Mouse (Mus musculus): ENCODE data around the gene Olfr115. TPM values are rescaled to one million over a fixed set of nuclear protein-coding genes. Genes with fewer than 3 reads are reported as not detected.

Gene Olfr115
- total RNA-seq (2015) = not detected in 2 replicates
- total RNA-seq (2017) = not detected in 2 replicates

DNA sequence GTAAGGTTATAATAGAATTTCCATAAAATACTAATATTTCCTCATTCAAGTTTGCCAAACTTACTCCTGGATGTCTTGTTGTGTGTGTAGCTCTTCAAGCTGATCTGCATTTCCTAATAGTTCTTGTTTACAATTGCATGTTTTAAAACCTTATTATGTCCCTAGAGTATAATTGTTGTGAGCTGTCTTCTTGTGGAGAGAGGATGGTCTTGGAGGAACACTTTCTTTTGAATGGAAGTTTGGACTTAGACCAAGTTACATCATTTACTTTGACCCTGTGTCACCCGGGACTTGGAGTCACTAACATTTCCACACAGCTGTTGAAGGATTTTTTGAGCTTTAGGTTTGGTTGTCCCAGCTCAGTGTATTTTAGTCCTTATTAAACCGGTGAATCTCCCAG lies at the start of gene Olfr115, which contains the start of gene Olfr116:
Gene Olfr115 (minus strand): TSS at position 101 of the 400 bp plus-strand sequence.
Gene Olfr116 (minus strand): TSS at position 191 of the 400 bp plus-strand sequence.
- no peak for ATAC-seq (ENCODE audit: poor library complexity, severe bottlenecking)

DNA sequence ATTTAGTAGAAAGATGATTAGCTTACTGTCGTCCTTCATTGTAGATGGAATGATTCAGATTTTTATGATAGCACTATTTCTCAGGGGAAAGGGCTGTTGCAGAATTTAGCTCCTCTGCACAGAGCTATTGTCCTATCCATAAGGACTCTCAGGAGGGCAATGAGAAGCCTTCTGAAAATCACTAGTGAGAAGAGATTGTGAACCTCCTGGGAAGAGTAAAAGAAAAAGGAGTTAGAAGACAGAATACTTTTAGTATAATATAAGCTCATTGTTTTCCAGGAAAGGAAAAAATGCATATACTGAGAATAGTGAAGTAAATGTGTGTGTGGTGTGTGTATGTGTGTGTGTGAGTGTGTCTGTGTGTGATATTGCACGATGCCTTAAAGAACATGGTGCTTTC lies 39.8 kb upstream of the Olfr115 start, which contains the start of gene Olfr118:
Gene Olfr118 (plus strand): TSS at position 301 of the 400 bp plus-strand sequence.
- ATAC-seq (ENCODE audit: poor library complexity, severe bottlenecking) = no peak

DNA sequence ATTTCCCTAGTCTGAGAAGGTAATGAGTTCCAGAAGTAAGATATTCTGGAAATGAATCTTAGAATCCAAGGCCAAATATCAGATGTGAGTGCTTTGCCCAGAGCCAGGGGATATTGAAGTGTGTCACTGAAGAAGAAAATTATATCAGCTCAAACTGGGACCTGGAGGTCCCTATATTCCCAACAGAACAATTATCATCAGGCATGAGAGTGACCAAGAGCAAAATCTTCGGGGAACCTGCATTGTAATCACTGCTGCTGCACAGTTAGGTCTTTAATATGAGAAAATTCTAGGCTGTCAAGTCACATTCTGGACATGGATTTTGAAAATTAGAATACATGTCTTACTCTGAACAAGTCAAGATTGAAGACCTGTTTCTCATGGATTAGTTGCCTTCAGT lies 36.8 kb upstream of the Olfr115 start, which contains the start of gene Olfr117:
Gene Olfr117 (minus strand): TSS at position 101 of the 400 bp plus-strand sequence.
- ATAC-seq (ENCODE audit: poor library complexity, severe bottlenecking) = no peak

DNA sequence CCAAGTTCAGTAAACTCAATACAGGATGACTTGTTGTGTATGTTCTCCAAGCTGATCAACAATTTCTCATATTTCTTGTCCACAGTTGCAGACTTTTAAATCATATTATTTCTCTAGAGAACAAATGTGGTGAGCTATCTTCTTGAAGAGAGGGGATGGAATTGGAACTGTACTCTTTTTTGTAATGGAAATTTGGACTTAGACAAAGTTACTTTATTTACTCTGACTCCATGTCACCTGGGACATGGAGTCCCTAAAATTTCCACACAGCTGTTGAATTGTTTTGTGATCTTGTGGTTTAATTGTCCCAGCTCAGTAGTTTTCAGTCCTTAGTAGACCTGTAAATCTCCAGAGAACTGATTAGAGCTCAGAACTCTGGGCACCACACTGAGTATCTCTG lies 34.3 kb downstream of the Olfr115 start, which contains the start of gene Olfr114:
Gene Olfr114 (minus strand): TSS at position 101 of the 400 bp plus-strand sequence.
- ATAC-seq (ENCODE audit: poor library complexity, severe bottlenecking) = no peak

DNA sequence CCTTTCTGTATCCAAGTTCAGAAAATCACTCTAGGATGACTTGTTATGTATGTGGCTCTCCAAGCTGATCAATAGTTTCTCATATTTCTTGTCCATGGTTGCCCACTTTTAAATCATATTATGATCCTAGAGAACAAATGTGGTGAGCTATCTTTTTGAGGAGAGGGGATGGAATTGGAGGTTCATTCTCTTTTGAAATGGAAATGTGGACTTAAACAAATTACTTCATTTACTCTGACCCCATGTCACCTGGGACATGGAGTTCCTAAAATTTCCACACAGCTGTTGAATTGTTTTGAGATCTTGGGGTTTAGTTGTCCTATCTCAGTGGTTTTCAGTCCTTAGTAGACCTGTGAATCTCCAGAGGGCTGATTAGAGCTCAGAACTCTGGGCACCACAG lies 49.3 kb downstream of the Olfr115 start, which contains the start of gene Olfr113:
Gene Olfr113 (minus strand): TSS at position 101 of the 400 bp plus-strand sequence.
- ATAC-seq (ENCODE audit: poor library complexity, severe bottlenecking) = no peak

DNA sequence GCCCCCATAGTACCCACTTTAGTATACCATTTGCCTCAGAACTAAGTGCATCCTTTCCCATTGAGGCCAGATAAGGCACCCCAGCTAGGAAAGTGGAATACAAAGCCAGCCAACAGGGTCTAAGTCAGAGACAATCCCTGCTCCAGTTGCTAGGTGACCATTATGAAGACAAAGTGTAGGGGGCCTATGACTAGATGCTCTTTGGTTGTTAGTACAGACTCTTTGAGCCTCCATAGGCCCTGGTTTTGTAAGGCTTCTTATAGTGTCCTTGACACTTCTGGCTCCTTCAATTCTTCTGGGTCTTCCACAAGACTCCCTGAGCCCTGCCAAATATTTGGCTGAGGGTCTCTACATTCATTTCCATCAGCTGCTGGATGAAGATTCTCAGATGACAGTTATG lies 57.6 kb downstream of the Olfr115 start, which contains the start of gene Olfr112:
Gene Olfr112 (minus strand): TSS at position 101 of the 400 bp plus-strand sequence.
- ATAC-seq (ENCODE audit: poor library complexity, severe bottlenecking) = no peak

Other genes starting within 250 kb of the Olfr115 start
- not detected in 2 replicates for gene Olfr105-ps, start 248.1 kb downstream of the Olfr115 start, total RNA-seq (2015)
- not detected in 2 replicates for gene Olfr105-ps, start 248.1 kb downstream of the Olfr115 start, total RNA-seq (2017)
- gene Olfr106-ps, start 236.7 kb downstream of the Olfr115 start, total RNA-seq (2015) = not detected in 2 replicates
- gene Olfr106-ps, start 236.7 kb downstream of the Olfr115 start, total RNA-seq (2017) = not detected in 2 replicates
- gene Olfr107, start 227.9 kb downstream of the Olfr115 start, total RNA-seq (2015) = not detected in 2 replicates
- gene Olfr107, start 227.9 kb downstream of the Olfr115 start, total RNA-seq (2017) = not detected in 2 replicates
- gene Olfr108, start 181.6 kb downstream of the Olfr115 start, total RNA-seq (2015) = not detected in 2 replicates
- gene Olfr108, start 181.6 kb downstream of the Olfr115 start, total RNA-seq (2017) = not detected in 2 replicates
- gene Olfr109, start 168.2 kb downstream of the Olfr115 start, total RNA-seq (2015) = not detected in 2 replicates
- gene Olfr109, start 168.2 kb downstream of the Olfr115 start, total RNA-seq (2017) = not detected in 2 replicates
- gene H2-M2, start 143.6 kb downstream of the Olfr115 start, total RNA-seq (2015) = 0.62 TPM in 1 of 2 replicates, not detected in the other
- gene H2-M2, start 143.6 kb downstream of the Olfr115 start, total RNA-seq (2017) = not detected in 2 replicates
- not detected in 2 replicates for gene Olfr110, start 134.6 kb downstream of the Olfr115 start, total RNA-seq (2015)
- gene Olfr110, start 134.6 kb downstream of the Olfr115 start, total RNA-seq (2017) = not detected in 2 replicates
- gene Olfr111, start 119.1 kb downstream of the Olfr115 start, total RNA-seq (2015) = not detected in 2 replicates
- not detected in 2 replicates for gene Olfr111, start 119.1 kb downstream of the Olfr115 start, total RNA-seq (2017)
- gene Olfr112, start 57.7 kb downstream of the Olfr115 start, total RNA-seq (2015) = not detected in 2 replicates
- gene Olfr112, start 57.7 kb downstream of the Olfr115 start, total RNA-seq (2017) = not detected in 2 replicates
- not detected in 2 replicates for gene Olfr113, start 49.4 kb downstream of the Olfr115 start, total RNA-seq (2015)
- gene Olfr113, start 49.4 kb downstream of the Olfr115 start, total RNA-seq (2017) = not detected in 2 replicates
- gene Olfr114, start 34.4 kb downstream of the Olfr115 start, total RNA-seq (2015) = not detected in 2 replicates
- gene Olfr114, start 34.4 kb downstream of the Olfr115 start, total RNA-seq (2017) = not detected in 2 replicates
- not detected in 2 replicates for gene Olfr116, start 90 bp upstream of the Olfr115 start, total RNA-seq (2015)
- not detected in 2 replicates for gene Olfr116, start 90 bp upstream of the Olfr115 start, total RNA-seq (2017)
- gene Olfr117, start 36.7 kb upstream of the Olfr115 start, total RNA-seq (2015) = not detected in 2 replicates
- not detected in 2 replicates for gene Olfr117, start 36.7 kb upstream of the Olfr115 start, total RNA-seq (2017)
- not detected in 2 replicates for gene Olfr118, start 39.9 kb upstream of the Olfr115 start, total RNA-seq (2015)
- gene Olfr118, start 39.9 kb upstream of the Olfr115 start, total RNA-seq (2017) = not detected in 2 replicates
- not detected in 2 replicates for gene Olfr119, start 69.5 kb upstream of the Olfr115 start, total RNA-seq (2015)
- not detected in 2 replicates for gene Olfr119, start 69.5 kb upstream of the Olfr115 start, total RNA-seq (2017)
- gene Olfr120, start 94.7 kb upstream of the Olfr115 start, total RNA-seq (2015) = not detected in 2 replicates
- not detected in 2 replicates for gene Olfr120, start 94.7 kb upstream of the Olfr115 start, total RNA-seq (2017)
- not detected in 2 replicates for gene Olfr121, start 121.7 kb upstream of the Olfr115 start, total RNA-seq (2015)
- gene Olfr121, start 121.7 kb upstream of the Olfr115 start, total RNA-seq (2017) = not detected in 2 replicates
- gene Olfr122, start 141.5 kb upstream of the Olfr115 start, total RNA-seq (2015) = not detected in 2 replicates
- not detected in 2 replicates for gene Olfr122, start 141.5 kb upstream of the Olfr115 start, total RNA-seq (2017)
- gene Olfr123, start 166.4 kb upstream of the Olfr115 start, total RNA-seq (2015) = not detected in 2 replicates
- gene Olfr123, start 166.4 kb upstream of the Olfr115 start, total RNA-seq (2017) = not detected in 2 replicates
- not detected in 2 replicates for gene Olfr124, start 172.8 kb upstream of the Olfr115 start, total RNA-seq (2015)
- not detected in 2 replicates for gene Olfr124, start 172.8 kb upstream of the Olfr115 start, total RNA-seq (2017)
- gene Olfr125, start 205.8 kb upstream of the Olfr115 start, total RNA-seq (2015) = not detected in 2 replicates
- gene Olfr125, start 205.8 kb upstream of the Olfr115 start, total RNA-seq (2017) = not detected in 2 replicates
- gene Olfr126, start 220.4 kb upstream of the Olfr115 start, total RNA-seq (2015) = not detected in 2 replicates
- gene Olfr126, start 220.4 kb upstream of the Olfr115 start, total RNA-seq (2017) = not detected in 2 replicates

Data from megakaryocyte, adult 5-6 weeks (primary cell).